Mouse (Mus musculus) layer of hippocampus, adult 8-10 months (tissue): ENCODE measurements at regions not wholly inside any gene's neighbourhood (a gene's known extent, or its start where the extent isn't known, plus 50 kb on each side); places are given as distances from the start of the nearest gene placed in this dataset.

Experiments used
- DNase-seq, 2 experiments: peaks; one replicate each; pipeline ENCODE4 v3.0.0; 2022; ENCODE audit warnings: low spot score in 2 of 2

- no peak for DNase-seq
Observed at GRCm38 (mm10) chr11:112563027-112563426, 219.0 kb upstream of the Sox9 start.

- peak; percentile 38 to 56 for DNase-seq
Observed at GRCm38 (mm10) chr11:112564706-112565215, 217.3 kb upstream of the Sox9 start.

GRCm38 (mm10) chr11:112566071-112566470 is 216.0 kb upstream of the Sox9 start:
- no peak for DNase-seq

DNA sequence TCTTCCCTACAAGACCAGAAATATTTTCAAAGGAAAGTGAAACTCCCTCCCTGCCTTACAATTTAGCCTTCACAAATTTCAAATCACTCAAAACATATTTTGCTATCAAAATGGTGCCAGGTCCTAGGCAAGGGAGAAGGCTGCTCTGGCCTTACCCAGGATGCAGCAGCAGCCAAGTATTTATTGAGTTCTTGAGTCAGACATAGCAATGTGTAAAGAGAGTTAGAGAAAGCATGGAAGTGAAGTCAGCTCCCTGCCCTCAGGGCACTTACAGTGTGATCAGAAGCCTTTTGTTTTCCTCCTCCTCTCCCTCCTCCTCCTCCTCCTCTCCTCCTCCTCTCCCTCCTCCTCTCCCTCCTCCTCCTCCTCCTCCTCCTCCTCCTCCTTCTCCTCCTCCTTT is 194.6 kb upstream of the Sox9 start:
- no peak for DNase-seq

GRCm38 (mm10) chr11:112588088-112588487 is 193.9 kb upstream of the Sox9 start:
- no peak for DNase-seq

GRCm38 (mm10) chr11:112590214-112590613 is 191.8 kb upstream of the Sox9 start:
- no peak for DNase-seq

DNA sequence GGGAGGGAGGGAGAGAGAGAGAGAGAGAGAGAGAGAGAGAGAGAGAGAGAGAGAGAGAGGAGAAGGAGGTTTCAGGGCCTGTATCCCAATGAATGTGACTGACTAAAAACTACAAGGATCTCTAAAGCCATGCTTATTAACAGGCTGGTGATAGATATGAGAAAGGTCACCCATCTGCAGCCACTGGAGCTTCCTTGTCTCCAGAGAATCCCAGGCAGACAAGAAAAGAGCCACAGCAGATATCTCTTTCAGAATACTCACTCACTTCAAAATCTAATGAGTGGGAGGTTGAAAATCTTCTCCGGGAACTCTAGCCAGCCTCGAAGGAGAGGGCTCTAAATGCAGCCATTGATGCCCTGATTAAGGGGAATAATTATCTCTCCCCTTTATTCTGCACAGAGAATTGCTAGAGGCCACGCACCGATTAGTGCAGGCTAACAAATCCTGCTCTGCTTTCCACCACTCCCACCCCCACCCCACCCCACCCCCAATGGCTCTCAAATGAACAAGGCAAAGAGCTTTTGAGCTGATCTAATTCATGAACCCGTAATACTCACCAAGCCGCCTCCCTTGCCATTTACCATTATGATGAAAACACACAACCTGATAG is 189.5 kb upstream of the Sox9 start:
- DNase-seq, result no peak

DNA sequence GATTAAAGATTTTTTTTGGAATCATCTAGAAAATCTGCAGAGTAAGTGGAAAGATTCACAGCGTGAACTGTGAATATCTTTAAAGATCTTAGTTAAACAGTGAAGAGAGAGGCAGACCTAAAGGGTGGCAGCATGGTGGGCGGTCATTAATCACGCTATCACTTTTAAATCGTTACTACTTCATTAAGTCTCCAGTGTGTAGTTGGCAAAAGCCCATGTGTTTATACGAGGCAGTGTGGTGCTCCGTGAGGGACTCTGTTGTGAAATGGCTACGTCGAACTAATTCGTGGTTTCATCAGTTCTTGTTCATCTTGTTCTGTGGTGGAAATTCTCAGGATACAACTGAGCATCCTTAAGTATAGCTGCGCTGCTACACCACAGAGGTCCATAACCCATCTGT is 188.2 kb upstream of the Sox9 start:
- no peak for DNase-seq

- DNase-seq, result no peak
Observed at GRCm38 (mm10) chr11:112607359-112607758, 174.7 kb upstream of the Sox9 start.

DNA sequence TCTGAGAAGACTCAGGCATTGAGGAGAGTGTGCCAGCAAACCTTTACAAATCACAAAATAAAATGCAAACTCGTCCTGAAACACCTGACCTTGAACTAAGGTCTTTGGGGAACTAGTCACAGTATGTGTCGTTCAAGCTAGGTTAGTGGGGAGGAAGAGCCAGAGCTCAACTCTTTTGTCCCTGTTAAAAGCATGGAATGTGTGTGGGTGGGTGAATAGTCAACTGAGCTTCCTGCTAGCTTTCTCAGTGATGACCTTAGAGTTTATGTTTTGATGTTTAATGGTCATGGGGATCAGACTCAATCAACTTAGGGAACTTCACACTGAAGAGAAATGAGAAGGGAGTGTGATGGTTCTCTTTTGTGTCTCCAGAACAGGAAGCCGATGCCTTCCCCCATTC is 172.7 kb upstream of the Sox9 start:
- no peak for DNase-seq

DNA sequence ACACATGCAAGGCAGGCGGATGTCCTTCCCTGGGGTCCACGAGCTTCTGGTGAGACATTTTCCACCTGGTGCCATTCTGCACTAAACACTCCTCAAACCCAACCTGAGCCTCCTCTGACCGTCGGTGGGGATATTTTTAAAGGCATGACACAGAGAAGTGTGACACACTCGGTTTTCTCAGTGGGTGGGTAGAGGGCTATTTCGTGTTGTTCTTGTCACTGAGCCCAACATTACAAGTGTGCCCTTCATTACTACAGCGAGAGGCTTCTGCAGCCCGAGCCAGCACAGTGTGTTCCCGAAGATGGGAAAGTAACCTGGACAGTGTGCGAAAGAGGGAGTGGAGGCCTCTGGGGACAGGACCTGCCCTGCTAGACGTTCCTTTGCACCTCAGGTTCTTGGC is 171.0 kb upstream of the Sox9 start:
- DNase-seq, result no peak

DNA sequence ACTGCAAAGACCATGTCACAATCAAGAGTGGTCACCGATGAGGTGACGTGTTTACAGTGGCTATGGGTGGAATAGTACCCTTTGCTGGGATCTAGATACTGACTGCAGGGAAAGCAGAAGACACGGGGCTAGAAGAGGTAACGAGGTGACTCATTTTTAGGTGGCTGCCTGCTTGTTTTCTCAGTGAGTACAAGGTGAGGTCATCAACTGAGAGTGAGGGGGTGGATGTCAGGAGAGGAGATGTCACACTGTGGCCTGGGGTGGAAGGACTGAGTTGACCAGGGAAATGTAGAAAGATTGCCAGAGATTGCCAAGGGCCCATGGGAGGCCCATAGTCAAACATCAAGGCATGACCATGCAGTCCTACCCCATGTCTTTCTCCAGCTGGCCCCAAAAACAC is 166.4 kb upstream of the Sox9 start:
- DNase-seq, result no peak

GRCm38 (mm10) chr11:112616942-112617341 is 165.1 kb upstream of the Sox9 start:
- DNase-seq, result no peak

GRCm38 (mm10) chr11:112620916-112621315 is 161.1 kb upstream of the Sox9 start:
- peak in 1 of 2 experiments; percentile 26 for DNase-seq

DNA sequence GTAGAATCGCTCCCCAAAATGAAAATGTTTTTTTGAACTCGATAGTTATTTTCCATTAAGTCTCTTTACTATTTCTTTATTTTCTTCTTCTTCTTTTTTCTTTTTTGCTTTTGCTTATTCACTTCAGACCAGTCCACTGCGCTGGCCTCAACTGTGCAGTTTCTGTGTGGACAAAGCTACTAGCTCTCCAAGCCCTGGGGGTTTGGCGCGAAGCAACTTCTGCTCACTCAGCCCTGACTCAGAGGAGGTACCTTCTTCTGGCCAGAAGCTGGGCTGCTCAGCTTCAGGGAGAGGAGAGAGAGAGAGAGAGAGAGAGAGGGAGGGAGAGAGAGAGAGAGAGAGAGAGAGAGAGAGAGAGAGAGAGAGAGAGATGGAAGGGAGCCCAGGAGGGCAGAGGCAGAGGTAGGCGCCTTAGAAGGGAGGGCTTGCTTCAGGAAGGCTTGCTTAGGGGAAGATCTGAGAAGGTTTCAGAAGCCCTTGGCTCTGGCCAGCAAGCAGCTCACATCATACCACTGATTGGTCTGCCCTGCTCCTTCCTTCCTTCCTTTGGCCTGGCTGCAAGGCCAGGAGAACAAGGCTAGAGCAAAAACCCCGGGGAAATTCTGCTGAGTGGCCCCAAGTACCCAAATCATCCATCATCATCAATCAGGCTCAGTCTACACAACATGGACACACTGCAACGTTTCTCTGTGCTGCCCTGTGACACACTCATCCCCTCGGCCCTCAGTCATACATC is 160.5 kb upstream of the Sox9 start:
- no peak for DNase-seq

DNA sequence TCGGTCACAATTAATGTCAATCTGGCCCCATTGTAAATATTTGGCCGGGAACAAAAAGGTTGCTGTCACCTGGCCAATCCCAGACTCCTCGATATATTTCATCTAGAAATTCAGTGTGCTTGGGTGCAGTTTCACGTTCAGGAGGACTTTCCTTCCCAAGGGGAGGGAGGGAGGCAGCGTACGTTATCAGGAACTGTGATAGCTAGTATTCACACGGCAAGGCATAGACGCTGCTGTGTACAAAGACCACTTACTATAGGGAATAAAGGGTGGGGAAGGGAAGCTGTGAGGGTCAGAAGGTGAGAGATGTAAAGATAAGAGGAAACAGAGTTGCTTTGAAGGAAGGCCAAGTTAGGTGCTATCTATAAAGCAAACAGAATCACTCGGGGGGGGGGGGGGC is 132.7 kb upstream of the Sox9 start:
- no peak for DNase-seq

- no peak for DNase-seq
Observed at GRCm38 (mm10) chr11:112657410-112658159, 124.4 kb upstream of the Sox9 start.

GRCm38 (mm10) chr11:112659911-112660310 is 122.1 kb upstream of the Sox9 start:
- DNase-seq, result no peak

- no peak for DNase-seq
Observed at GRCm38 (mm10) chr11:112661426-112661825, 120.6 kb upstream of the Sox9 start.

DNA sequence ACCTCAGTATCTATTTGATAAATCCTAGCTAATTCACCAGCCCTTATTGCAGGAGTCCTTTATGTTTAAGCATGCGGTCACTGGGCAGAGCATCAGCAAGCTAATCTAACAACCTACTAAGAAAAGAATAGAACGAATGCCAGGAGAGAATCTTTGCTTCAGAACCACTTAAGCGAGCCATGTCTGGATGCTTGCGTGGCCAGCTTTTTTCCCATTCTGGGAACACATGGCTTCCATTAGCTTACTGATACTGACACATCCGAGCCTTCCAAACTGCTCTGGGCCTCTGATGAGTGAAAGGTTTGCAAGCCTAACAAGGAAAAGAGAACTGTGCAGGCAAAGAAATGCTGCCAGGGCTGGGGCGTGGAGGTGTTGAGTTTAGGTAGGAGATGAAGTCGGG is 114.7 kb upstream of the Sox9 start:
- no peak for DNase-seq

- no peak for DNase-seq
Observed at GRCm38 (mm10) chr11:112672086-112672485, 109.9 kb upstream of the Sox9 start.

- DNase-seq, result no peak
Observed at GRCm38 (mm10) chr11:112690047-112690446, 92.0 kb upstream of the Sox9 start.
